15 mouse cellular contexts compared by ENCODE assay signal in the genomic region with DNA sequence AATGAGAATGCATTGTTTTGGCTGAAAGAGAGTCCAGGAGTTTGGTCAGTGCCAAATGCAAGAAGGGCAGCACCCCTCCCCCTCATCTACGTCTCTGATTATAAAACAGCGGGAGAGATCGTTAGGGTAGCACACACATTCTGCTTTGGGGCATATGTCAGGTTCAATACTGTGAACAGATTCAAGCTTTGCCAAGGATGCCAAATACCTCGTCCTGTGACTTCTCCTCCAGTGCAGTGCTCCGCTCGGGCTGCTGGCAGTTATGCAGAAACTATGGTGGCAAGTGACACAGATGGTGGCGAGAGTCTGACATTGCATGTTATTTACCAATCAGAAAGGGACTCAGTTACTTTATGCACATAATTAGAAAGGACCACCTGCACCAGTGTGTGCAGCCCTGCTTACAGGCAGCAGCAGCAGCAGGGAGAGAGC.
DNase-seq lines count a peak whose midpoint lies in the region; ATAC-seq lines count a peak whose summit lies in the region.
"Had no signal": no experiment of that assay in that cellular context is flagged by ENCODE, and none has a peak within 500 bp of the region (broad histone marks: within the 10 kb centered on the region; RNA-seq: fewer than 3 reads in every experiment).

No protein-coding gene starts in this region.

- peak; percentile 86 for DNase-seq in left cerebral cortex, postnatal 4 days
- no peak for DNase-seq in left cerebral cortex, postnatal 14 days (ENCODE audit: low spot score in 2 of 2)
- peak; percentile 71 to 78 for DNase-seq in cerebellum, postnatal 14 days
- DNase-seq in thymus, postnatal 4 days: no peak
- DNase-seq in lung, postnatal 4 days: no peak
- DNase-seq in adrenal gland, postnatal 4 days (ENCODE audit: low spot score in 2 of 2): no peak
- DNase-seq: adrenal gland, adult 8-10 months; heart, postnatal 4 days; lung, postnatal 36 days; right cerebral cortex, postnatal 25 days had no signal

- no peaks in the 10 kb centered on the region for H3K36me3 ChIP-seq in hindbrain, embryonic 16.5 days (ENCODE audit: control insufficient read depth, insufficient read depth, low read length)
- H3K36me3 ChIP-seq in neural tube, embryonic 15.5 days: no peaks in the 10 kb centered on the region
- H3K36me3 ChIP-seq: kidney, embryonic 15.5 days; liver, embryonic 12.5 days had no signal

- WGBS in hindbrain, embryonic 16.5 days: 26% methylated on average over 7 of the region's 7 CpGs
- 24% methylated on average over 7 of the region's 7 CpGs for WGBS in neural tube, embryonic 15.5 days

- no peak overlapping the region for H3K4me3 ChIP-seq in hindbrain, embryonic 16.5 days (ENCODE audit: low read length)
- no peak overlapping the region for H3K4me3 ChIP-seq in neural tube, embryonic 15.5 days (replicated peaks)
- H3K4me3 ChIP-seq: erythroblast, embryonic 14.5 days; kidney, embryonic 15.5 days; liver, embryonic 12.5 days had no signal

- peak overlapping the region; percentile 11; the same call in 1 of the 2 replicates for H3K4me2 ChIP-seq in hindbrain, embryonic 16.5 days (ENCODE audit: low read length)
- peak overlapping the region; percentile 15 for H3K4me2 ChIP-seq in neural tube, embryonic 15.5 days
- H3K4me2 ChIP-seq: kidney, embryonic 15.5 days; liver, embryonic 12.5 days had no signal

- ATAC-seq in hindbrain, embryonic 16.5 days: peak; percentile 91
- peak; percentile 68; the same call in 1 of the 2 replicates for ATAC-seq in neural tube, embryonic 15.5 days (ENCODE audit: low FRiP score)
- ATAC-seq: liver, embryonic 12.5 days had no signal

- intact Hi-C loops in left cerebral cortex, postnatal 4 days (cut with DNase I): no loop called here
- intact Hi-C loops in left cerebral cortex, postnatal 14 days (cut with DNase I): no loop called here

- H3K4me1 ChIP-seq in hindbrain, embryonic 16.5 days (ENCODE audit: control insufficient read depth, insufficient read depth, low read depth, low read length): peaks cover 12% of the 10 kb centered on the region
- H3K4me1 ChIP-seq in neural tube, embryonic 15.5 days: peaks cover 15% of the 10 kb centered on the region; the same call in 1 of the 2 replicates
- H3K4me1 ChIP-seq: liver, embryonic 12.5 days had no signal

- no peaks in the 10 kb centered on the region for H3K9me3 ChIP-seq in hindbrain, embryonic 16.5 days (ENCODE audit: control insufficient read depth, low read length)
- H3K9me3 ChIP-seq in neural tube, embryonic 15.5 days (replicated peaks): no peaks in the 10 kb centered on the region
- H3K9me3 ChIP-seq: kidney, embryonic 15.5 days; liver, embryonic 12.5 days had no signal

- H3K9ac ChIP-seq in hindbrain, embryonic 16.5 days (ENCODE audit: low read depth, low read length): no peak overlapping the region
- no peak overlapping the region for H3K9ac ChIP-seq in neural tube, embryonic 15.5 days (replicated peaks)
- H3K9ac ChIP-seq: kidney, embryonic 15.5 days; liver, embryonic 12.5 days had no signal

- H3K27ac ChIP-seq in hindbrain, embryonic 16.5 days (ENCODE audit: low read depth, low read length): no peak overlapping the region
- H3K27ac ChIP-seq in neural tube, embryonic 15.5 days (replicated peaks): no peak overlapping the region
- H3K27ac ChIP-seq: kidney, embryonic 15.5 days; liver, embryonic 12.5 days had no signal

- no peaks in the 10 kb centered on the region for H3K27me3 ChIP-seq in hindbrain, embryonic 16.5 days (replicated peaks; ENCODE audit: control insufficient read depth, insufficient read depth, low read length)
- no peaks in the 10 kb centered on the region for H3K27me3 ChIP-seq in neural tube, embryonic 15.5 days (replicated peaks)
- H3K27me3 ChIP-seq: kidney, embryonic 15.5 days; liver, embryonic 12.5 days had no signal

Comparison
In these comparisons a context has a peak if more than half of its experiments do, and no peak if none do; other contexts are left out.
1. DNase-seq: peak in left cerebral cortex, postnatal 4 days (single experiment) and cerebellum, postnatal 14 days (2 of 2); none in left cerebral cortex, postnatal 14 days (0 of 2), thymus, postnatal 4 days (single experiment), lung, postnatal 4 days (0 of 2) and adrenal gland, postnatal 4 days (0 of 2).